Mouse (Mus musculus): ENCODE measurements around the gene Irf2.

Gene Irf2

DNA sequence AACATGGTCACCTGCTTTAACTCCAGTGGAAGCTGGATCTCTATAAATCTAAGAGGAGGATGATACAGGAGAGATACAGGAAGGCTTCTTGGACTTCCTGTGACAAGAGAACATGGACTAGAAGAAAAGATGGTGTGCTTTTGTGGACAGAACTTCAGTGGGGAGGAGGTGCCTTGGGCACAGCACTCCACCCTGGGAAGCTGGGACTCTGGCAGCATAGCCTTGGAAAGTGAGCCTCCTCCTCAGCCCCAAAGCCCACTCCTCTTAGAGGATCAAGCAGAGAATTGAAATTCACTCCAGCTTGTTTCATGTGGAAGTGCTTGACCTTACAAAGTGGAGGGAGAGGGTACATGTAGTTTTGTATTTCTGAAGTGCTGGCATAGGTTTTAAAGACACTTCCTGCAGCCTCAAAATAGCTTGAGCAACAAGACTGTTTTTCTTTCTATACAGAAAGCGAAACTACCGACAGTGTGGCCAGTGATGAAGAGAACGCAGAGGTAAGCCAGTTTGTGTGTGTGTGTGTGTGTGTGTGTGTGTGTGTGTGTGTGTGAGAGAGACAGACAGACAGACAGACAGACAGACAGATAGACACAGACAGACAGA lies 104.9 kb downstream of the Irf2 start:
- DNase-seq (ENCODE audit: low spot score), result no peak

DNA sequence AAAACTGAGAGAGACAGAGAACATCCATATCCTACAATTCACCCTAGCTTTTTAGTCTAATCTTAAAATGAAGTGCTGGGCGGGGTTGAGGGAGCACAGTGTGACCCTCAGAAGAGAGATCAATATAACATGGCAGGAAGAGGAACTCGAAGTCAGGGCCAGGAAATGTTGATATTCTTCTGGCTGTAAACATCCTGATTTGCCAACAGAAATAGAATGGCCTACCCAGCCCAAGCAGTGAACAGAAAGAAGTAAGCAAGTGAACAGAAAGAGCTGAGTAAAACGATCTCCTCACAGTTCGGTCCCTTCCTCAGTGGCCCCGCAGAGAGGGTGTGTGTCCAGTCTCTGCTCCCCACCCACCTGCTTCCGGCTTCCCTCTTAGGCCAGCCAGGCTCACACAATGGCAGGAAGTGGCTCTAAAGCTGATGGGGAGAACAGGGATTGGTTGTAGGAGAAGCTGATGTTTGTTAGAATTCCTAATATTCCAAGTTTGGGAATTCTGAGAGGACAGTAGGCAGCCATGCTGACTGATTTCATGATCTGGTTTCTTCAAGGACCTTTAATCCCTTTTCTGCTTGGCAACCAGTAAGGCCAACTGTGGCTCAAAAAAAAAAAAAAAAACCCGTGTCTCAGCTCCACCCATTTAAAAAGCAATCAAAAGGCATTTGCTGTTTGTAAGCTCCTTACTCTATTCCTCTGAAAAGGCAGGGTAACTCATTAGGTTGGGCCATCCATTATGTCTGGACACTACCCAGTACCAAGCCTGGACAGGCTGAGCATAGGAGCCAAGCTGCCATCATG lies 105.6 kb downstream of the Irf2 start:
- no peak for DNase-seq (ENCODE audit: low spot score)

DNA sequence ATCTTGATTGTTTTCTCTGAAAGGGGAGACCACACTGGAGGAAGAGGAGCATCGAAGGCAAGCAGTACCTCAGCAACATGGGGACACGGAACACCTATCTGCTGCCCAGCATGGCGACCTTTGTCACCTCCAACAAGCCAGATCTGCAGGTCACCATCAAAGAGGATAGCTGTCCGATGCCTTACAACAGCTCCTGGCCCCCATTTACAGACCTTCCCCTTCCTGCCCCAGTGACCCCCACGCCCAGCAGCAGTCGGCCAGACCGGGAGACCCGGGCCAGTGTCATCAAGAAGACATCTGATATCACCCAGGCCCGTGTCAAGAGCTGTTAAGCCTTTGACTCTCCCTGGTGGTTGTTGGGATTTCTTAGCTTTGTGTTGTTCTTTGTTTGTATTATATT lies 106.4 kb downstream of the Irf2 start:
- no peak for DNase-seq (ENCODE audit: low spot score)

DNA sequence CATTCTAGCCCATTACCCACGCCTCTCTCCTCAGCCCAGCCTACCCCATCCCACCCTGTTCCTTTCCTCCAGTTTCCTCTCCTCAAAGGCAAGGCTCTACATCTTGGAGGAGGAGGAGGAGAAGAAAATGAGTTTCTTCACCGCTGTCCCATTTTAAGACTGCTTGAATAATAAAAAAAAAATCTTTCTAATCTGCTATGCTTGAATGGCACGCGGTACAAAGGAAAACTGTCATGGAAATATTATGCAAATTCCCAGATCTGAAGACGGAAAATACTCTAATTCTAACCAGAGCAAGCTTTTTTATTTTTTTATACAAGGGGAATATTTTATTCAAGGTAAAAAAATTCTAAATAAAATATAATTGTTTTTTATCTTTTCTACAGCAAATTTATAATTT lies 107.4 kb downstream of the Irf2 start:
- no peak for DNase-seq (ENCODE audit: low spot score)

DNA sequence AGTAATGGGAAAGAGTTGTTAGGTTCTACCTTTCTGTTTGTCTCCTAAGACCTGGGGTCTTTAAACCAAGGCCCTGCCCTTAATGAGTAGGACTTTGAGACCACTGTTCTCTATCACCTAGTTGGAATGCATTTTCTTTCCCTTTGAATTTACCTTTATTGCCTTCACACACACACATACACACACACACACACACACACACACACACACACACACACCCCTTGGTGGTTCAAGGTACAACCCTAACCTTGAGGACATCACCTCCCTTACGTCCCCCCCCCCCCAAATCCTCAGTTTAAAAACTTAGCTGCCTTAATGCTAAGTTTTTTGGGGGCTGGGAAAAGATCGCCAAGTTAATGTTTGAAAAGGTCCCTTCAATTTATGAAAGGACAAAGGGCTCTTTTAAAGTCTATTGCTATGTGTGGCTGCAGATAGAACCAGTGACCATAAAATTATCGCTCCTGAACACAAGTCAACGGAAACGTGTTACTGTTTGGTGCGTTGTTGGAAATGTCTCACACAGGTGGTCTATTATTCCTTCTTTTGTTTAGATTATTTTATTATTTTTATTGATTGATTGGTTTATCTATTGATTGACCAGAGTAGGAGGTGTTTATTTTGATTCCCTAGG lies 108.6 kb downstream of the Irf2 start:
- DNase-seq (ENCODE audit: low spot score), result no peak

DNA sequence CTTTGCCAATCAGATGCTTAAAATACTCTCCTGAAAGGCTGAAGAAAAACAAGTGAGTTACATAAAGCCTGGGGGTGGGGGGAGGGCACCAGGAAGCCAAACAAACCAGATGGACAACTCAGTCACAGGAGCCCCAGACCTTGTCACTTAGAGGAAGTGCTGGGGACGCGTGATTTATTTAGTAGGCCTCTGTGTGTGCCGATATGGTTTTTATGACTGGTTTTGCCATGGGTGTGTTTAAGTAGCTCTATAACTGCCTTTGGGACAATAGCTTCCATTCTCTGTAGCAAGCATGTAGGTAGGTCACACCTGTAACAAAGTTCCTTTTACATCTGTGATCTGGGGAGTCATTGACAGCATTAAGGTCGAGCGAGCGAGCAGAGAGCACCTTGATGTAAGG lies 109.4 kb downstream of the Irf2 start:
- DNase-seq (ENCODE audit: low spot score), result no peak

DNA sequence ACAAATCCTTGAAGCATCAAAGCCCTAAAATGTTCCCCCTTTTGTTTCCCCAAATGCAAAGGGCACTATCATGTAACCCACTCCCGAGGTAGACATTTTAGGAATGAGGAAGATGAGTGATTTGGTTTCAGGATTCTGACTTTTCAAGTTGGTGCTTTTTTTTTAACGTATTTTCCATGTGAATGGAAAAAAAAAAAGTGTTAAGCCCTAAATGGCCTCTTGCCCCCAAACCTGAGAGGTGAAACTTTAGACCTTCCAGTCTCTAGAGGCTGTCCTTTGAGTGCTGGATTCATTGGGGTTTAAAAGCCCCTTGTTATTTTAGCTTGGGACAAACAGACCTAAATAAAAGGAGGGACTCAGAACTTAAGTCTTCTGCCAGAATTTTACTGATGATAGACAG lies 109.9 kb downstream of the Irf2 start:
- no peak for DNase-seq (ENCODE audit: low spot score)

DNA sequence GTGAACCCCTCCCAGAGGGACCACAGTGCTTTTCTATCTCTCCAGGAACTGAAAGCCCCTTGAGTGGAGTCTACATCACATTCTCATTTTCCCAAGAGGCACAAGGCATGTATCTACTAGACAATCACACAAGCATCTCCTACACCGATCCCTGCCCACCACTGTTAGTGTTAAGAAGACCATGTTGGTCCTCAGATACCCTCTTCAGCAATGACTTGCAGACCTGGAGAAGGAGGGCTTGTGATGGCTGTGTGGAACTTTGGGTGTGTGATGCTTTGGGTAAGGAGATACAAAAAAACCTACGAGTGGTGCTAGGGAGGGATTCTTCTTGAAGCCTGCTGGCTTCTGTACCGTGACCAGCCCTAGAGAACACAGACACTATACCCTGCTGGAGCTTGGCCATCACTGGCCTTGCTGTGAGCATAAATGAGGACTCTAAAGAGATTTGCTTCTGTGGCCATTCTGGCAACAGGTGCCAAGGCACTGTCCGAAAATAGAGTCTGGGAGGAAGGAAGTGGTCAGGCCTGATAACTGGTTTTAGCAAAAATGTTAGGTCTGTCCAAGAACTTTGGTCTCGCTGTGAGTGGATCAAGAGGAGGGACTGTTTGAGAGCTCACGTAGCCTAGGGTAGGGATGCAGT lies 110.8 kb downstream of the Irf2 start:
- no peak for DNase-seq (ENCODE audit: low spot score)

DNA sequence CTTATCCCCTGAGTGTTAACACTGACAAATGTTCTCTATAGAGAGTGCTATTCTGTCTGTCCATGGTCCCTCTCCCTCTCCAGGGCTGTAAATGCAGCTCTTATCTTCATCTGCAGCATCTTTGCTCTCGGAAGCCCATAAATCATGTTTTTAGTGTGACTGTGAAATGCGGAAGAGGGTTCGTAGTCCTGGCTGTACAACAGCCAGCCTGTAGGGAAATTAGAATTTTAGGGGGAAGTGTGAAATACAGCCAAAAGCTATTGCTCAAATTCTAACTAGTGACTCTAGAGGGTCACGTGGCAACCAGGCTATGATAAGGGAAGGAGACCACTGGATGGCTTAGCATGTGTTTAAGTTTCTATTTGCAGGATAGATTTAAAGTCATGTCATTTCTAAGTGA lies 112.0 kb downstream of the Irf2 start:
- DNase-seq (ENCODE audit: low spot score), result no peak

DNA sequence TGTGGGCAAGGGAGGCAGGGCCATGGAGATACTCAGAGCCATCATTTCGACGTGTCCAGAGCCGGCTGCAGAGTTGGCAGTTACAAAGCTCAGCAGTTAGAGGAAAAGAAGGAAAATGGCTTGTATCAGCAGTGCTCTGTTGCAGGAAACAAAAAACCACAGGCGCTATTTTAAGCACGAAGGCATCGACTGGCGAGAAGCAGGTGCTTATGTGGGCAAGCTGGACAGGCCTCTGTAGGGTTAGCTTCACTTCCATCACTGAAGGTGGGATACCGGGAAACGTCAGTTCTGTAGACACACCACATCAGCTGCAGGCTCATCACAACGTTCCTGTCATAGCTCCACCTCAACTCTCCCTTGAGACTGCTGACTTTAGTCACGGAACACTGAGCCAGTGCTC lies 112.8 kb downstream of the Irf2 start:
- DNase-seq (ENCODE audit: low spot score), result no peak

DNA sequence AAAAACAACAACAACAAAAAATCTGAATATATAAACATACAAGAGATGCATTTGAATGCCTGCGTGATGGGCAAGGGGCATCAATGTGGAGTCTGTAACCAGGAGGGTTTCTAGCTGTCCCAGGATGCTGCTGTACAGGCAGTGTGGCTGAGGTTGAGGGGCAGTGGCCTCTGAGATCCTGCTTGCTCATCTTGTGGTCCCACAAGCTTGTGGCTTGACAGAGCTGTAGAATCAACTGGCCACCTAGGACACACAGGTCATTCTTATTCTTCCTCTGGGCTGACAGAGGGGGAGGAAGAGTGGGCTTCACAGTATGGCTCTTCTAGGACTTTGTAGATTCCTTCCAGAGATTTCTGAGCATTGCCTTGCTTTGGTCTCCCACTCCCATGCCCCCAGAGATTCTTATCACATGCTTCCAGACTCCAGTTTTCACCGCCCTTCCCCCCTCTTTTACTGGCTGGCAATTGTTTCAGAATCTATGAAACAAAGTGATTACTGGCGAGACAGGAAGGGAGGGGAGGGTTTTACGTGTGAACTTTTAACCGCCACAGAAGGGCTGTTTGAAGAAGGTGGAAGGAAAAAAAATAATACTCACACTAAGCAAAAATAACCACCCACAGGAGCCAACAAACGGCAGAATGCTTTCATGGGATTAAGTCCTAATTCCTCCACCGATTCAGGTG lies 119.8 kb downstream of the Irf2 start:
- no peak for DNase-seq (ENCODE audit: low spot score)

DNA sequence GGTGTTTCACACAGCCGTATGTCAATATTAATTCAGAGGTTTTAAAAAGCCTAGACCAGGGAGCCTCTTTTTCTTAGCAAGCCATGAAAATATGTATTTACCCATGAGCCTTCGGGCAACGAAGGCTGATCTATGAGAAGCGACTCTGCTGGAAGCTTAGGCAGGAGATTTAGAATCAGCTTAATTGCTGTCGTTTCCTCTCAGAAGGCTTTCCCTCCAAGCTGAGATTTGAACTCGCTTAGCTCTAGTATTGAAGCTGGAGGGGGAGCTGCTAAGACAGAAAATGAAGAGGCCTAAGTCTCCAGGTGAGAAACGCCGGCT lies 120.3 kb downstream of the Irf2 start:
- DNase-seq (ENCODE audit: low spot score), result no peak

DNA sequence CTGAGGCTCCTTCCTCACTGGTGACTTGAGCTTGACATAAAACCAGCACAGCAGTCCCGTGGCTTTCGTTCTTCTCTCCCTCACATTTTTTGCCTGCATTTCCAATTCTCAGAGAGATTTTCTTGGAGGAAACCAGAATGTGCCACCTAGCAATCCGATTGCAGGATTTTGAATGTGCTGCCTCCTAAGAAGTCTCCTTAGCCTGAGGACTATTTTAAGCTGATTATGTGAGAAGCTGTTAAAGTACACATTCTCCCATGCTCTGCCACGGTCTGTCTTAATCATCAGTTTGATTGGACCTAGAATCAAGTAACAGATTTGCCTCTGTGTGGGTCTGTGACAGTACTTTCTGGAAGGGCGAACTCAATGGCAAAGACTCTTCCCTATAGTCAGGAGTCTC lies 123.0 kb downstream of the Irf2 start:
- DNase-seq (ENCODE audit: low spot score), result no peak

DNA sequence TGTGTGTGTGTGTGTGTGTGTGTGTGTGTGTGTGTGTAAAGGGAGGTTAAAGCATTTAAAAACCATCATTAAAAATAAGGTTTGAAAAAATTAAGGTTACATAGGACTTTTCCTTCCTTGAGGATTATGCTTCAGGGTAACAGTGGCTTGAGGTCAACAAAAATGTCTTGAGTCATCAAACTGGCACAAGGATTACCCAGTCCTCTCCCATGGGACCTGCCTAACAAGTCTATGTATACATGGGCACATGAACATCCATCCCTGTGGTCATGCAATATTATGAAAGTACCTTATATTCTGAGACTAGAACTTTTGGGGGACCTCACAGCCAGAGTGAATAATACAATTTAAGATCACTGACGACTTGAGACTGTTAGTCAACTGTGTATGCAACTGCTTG lies 125.9 kb downstream of the Irf2 start:
- no peak for DNase-seq (ENCODE audit: low spot score)

DNA sequence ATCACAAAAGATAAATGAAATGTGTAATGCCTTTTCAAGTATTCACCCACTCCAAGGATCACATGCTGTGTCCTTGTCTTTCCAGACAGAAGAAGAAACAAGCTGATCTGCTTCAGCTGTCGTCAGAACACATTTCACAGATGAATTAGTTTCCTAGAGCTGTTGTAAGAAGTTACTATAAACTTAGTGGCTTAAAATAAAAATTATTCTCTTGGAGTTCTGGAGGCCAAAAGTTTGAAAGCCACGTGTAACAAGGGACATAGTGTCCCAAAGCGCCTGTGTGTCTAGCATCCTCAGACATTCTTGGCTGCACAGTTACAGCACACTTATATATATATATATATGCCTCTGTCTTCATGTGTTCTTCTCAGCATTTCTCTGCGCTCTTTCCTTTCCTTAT lies 127.9 kb downstream of the Irf2 start:
- no peak for DNase-seq (ENCODE audit: low spot score)

DNA sequence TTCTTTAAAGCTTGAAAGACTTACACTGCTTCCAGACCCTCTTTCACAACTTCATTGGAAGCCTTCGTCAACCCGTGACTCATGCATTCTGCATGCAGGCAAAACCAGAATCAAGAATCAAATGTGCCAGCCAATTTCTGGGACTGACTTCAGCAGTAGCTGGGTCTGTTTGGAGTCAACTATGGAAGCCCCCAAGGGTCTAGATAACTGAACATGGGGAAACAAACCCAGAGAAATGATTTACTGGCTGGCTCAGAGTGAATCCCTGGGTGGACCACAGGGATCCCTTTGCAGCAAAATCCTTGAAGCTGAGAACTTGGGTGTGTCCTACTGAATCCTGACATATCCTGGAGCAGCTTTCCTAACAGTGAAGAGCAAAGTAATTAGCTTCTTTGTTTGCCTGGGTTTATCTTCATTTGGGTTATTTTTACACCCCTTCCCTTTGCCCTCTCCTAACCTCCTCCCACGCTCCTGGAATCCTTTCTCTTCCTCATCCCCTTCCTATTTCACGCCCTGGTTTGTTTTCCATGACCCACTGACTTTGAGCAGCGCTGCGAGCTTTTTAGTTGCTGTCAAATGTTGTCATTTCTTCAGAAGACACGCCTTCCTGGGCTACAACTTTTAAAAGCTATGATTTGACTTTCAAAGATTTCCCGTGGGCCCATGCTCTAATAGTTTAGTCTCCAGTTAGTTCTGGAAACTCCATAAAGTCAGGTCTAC lies 129.0 kb downstream of the Irf2 start:
- DNase-seq (ENCODE audit: low spot score), result no peak

DNA sequence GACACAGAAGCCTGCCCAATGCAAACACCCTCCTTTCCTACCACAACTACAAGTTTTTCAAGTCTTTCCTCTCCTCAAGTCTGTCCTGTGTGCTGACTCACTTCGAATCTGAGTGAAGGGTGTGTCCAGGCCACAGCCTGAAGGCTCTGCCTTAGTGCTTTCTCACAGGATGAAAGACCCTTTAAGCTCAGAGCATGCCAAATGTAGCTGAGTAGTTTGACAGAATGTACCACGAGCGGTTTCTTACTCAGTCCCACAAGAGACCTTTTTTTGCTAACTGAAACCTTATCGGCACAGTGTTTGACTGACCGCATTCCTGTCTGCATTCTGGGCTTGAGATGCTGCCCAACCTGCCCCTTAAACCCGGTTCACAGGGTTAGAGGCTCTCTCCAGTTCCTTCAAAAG lies 130.0 kb downstream of the Irf2 start:
- DNase-seq (ENCODE audit: low spot score), result no peak

DNA sequence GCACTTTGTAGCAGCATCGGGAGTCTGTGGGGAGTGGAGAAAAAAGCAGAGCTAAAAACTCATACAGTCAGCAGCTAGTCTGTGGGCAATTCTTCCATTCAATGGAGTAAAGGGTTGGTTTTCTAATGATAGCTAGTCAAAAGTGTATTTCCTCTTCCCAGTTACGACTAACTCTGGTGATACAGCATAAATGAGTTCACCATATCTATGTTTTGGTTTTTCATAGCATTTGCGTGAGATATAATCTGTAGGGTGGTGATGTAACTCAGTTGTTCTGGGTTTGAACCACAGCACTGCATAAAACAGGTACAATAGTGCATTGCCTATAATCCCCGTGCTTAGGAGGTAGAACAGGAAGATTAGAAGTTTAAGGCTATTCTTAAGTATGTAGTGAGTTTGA lies 131.6 kb downstream of the Irf2 start:
- DNase-seq (ENCODE audit: low spot score), result no peak

DNA sequence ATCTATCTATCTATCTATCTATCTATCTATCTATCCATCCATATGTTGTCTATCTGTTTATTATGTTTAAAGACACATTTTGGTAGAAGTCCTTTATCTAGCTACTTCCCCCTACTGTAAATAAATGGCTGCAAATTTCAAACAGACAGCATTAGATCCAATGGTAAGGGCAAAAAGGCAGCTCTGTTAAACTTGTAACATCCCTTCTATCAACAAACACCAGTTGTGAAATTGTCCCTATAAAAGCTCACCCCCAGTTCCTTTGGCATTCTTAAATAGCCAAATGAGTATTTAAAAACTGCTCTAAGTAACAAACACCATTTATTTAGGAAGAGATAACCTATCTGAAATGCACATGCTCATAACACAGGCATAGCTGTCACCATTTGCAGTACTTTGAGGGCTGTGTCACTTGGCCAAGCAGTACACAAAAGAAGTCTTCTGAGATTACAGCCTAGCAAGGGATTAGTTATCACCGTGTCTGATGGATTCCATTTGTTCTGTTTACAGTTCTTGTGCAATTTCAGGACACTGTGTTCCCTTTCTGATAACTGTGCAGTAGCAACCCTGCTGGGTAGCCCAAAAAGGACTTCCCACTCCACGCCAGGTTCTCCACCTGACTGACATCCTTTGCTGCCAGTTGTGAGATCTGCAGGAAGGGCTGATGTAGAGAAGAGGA lies 136.2 kb downstream of the Irf2 start:
- DNase-seq (ENCODE audit: low spot score), result no peak

DNA sequence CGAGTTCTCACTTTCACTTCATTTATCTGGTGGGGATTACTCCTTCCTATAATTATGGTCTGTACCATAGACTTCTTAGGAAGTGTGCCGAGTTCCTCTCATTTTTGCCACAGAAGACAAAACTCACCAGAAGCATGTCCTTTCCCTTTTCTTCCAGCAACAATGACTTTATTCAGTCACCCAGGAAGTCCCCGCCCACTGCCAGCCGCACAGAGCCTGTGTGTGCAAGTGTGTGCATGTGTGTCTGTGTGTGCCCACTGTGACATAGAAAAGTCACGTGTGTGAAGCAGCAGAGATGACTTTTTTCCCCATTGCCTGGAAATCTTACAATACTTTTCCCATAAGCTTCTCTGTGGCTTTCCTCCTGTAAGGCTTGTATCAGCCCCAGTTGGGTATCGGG lies 141.8 kb downstream of the Irf2 start:
- no peak for DNase-seq (ENCODE audit: low spot score)

DNA sequence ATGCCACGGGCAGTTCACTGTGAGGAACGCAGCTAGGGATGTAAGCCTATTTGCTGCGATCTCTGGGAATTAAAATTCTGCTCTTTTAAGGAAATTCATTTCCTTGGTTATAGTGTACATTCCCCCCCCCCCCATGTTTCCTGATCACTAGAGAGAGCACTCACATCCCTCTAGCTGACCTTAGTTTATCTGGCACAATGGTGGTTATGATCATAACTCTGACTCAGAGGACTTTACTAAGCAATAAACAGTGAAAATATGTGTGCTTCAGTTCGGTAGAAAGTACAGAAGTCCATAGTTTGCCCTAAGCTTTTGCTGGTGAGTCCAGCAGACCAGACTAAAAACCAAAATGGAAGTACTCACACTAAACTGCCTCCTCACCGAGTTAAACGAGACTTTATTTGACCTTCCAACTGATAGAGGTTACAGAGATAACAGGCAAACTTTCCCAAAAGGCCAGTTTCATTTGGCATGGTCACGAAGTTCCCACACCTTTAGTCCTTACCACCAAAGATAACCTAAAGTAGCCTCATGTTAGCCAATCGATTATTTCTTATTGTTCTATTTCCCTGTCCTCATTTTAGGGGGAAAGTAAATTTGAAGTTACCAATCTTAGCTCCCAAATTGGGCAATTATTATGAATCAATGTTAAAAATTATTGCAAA lies 142.4 kb downstream of the Irf2 start:
- DNase-seq (ENCODE audit: low spot score), result no peak

Data from layer of hippocampus, adult 9-10 months (tissue).